In genomic region chr1:39196676-39197375, GRCm38 (mm10) we compare ENCODE assay signal across 8 mouse cellular contexts. TPM values are rescaled to one million over a fixed set of nuclear protein-coding genes. Genes with fewer than 3 reads are reported as not detected.
A peak's percentile ranks its signal among the peaks of the same experiment; 100 is the strongest.
DNase-seq lines count a peak whose midpoint lies in the region; ATAC-seq lines count a peak whose summit lies in the region.
"Had no signal": no experiment of that assay in that cellular context is flagged by ENCODE, and none has a peak within 500 bp of the region (broad histone marks: within the 10 kb centered on the region; RNA-seq: fewer than 3 reads in every experiment).

No protein-coding gene starts in this region.

- DNase-seq in midbrain, embryonic 14.5 days, result peak; percentile 43
- no peak for DNase-seq in midbrain, embryonic 10.5 days (ENCODE audit: low spot score)
- DNase-seq in ZHBTc4 (ENCODE audit: low read depth, low spot score), result peak; percentile 62
- DNase-seq in intestine, embryonic 14.5 days (ENCODE audit: low spot score), result no peak
- no peak for DNase-seq in spleen, adult 18-20 months
- no peak for DNase-seq in right cerebral cortex, postnatal 10 days (ENCODE audit: low spot score in 2 of 2)

- no peak overlapping the region for H3K27ac ChIP-seq in midbrain, embryonic 14.5 days (replicated peaks; ENCODE audit: low read depth, low read length)
- no peak overlapping the region for H3K27ac ChIP-seq in midbrain, embryonic 10.5 days (replicated peaks)
- H3K27ac ChIP-seq in intestine, embryonic 14.5 days (ENCODE audit: low read depth), result no peak overlapping the region
- H3K27ac ChIP-seq in stomach, embryonic 16.5 days (ENCODE audit: low read length), result peak overlapping the region; percentile 63
- H3K27ac ChIP-seq: liver, embryonic 15.5 days had no signal

- ATAC-seq in midbrain, embryonic 14.5 days (ENCODE audit: low FRiP score, low TSS enrichment), result no peak
- ATAC-seq in intestine, embryonic 14.5 days (replicated peaks; ENCODE audit: low FRiP score, low TSS enrichment, low read depth), result peak; percentile 40; the same call in 1 of the 2 replicates
- ATAC-seq in stomach, embryonic 16.5 days (ENCODE audit: insufficient read depth, low FRiP score), result peak; percentile 78

- H3K4me2 ChIP-seq in midbrain, embryonic 14.5 days (ENCODE audit: low read length), result no peak overlapping the region
- H3K4me2 ChIP-seq in intestine, embryonic 14.5 days (ENCODE audit: low read length), result no peak overlapping the region
- no peak overlapping the region for H3K4me2 ChIP-seq in stomach, embryonic 16.5 days (ENCODE audit: low read depth, low read length)
- H3K4me2 ChIP-seq: liver, embryonic 15.5 days had no signal

- H3K27me3 ChIP-seq in midbrain, embryonic 14.5 days (ENCODE audit: control insufficient read depth, insufficient read depth, low read length), result peaks cover 50% of the 10 kb centered on the region
- H3K27me3 ChIP-seq in midbrain, embryonic 10.5 days (ENCODE audit: low read depth, poor library complexity, severe bottlenecking), result peaks cover 60% of the 10 kb centered on the region
- H3K27me3 ChIP-seq in intestine, embryonic 14.5 days (replicated peaks; ENCODE audit: control insufficient read depth, insufficient read depth, low read length), result peaks cover 44% of the 10 kb centered on the region
- peaks cover 11% of the 10 kb centered on the region for H3K27me3 ChIP-seq in stomach, embryonic 16.5 days (ENCODE audit: control insufficient read depth, insufficient read depth, low read length)

- H3K9ac ChIP-seq in midbrain, embryonic 14.5 days (replicated peaks; ENCODE audit: low read length), result no peak overlapping the region
- H3K9ac ChIP-seq in intestine, embryonic 14.5 days (ENCODE audit: low read length), result no peak overlapping the region
- no peak overlapping the region for H3K9ac ChIP-seq in stomach, embryonic 16.5 days (ENCODE audit: low read length)
- H3K9ac ChIP-seq: liver, embryonic 15.5 days had no signal

- WGBS in midbrain, embryonic 14.5 days, result 58% methylated on average over 12 of the region's 12 CpGs
- 69% methylated on average over 12 of the region's 12 CpGs for WGBS in midbrain, embryonic 10.5 days
- 49% methylated on average over 12 of the region's 12 CpGs for WGBS in intestine, embryonic 14.5 days
- 36% methylated on average over 12 of the region's 12 CpGs for WGBS in stomach, embryonic 16.5 days

- no peak overlapping the region for H3K4me3 ChIP-seq in midbrain, embryonic 14.5 days (replicated peaks; ENCODE audit: low read depth, low read length)
- H3K4me3 ChIP-seq in midbrain, embryonic 10.5 days, result no peak overlapping the region
- no peak overlapping the region for H3K4me3 ChIP-seq in intestine, embryonic 14.5 days (ENCODE audit: low read depth, low read length)
- H3K4me3 ChIP-seq in stomach, embryonic 16.5 days (replicated peaks; ENCODE audit: low read length), result no peak overlapping the region
- H3K4me3 ChIP-seq: liver, embryonic 15.5 days had no signal

- no peaks in the 10 kb centered on the region for H3K36me3 ChIP-seq in midbrain, embryonic 14.5 days (ENCODE audit: control insufficient read depth, insufficient read depth, low read length)
- H3K36me3 ChIP-seq in midbrain, embryonic 10.5 days, result no peaks in the 10 kb centered on the region
- H3K36me3 ChIP-seq in intestine, embryonic 14.5 days (ENCODE audit: control insufficient read depth, insufficient read depth, low read length), result no peaks in the 10 kb centered on the region
- H3K36me3 ChIP-seq in stomach, embryonic 16.5 days (ENCODE audit: control insufficient read depth, insufficient read depth, low read length), result no peaks in the 10 kb centered on the region
- H3K36me3 ChIP-seq: liver, embryonic 15.5 days had no signal

- 0 out of 2 replicates have a peak, but pooled peaks cover 15% of the 10 kb centered on the region for H3K4me1 ChIP-seq in midbrain, embryonic 14.5 days (ENCODE audit: control insufficient read depth, insufficient read depth, low read length)
- peaks cover 25% of the 10 kb centered on the region for H3K4me1 ChIP-seq in midbrain, embryonic 10.5 days
- H3K4me1 ChIP-seq in intestine, embryonic 14.5 days (replicated peaks; ENCODE audit: control insufficient read depth, insufficient read depth, low read length), result peaks cover 5% of the 10 kb centered on the region; the same call in 1 of the 2 replicates
- H3K4me1 ChIP-seq in stomach, embryonic 16.5 days (ENCODE audit: control insufficient read depth, insufficient read depth, low read length), result peaks cover 18% of the 10 kb centered on the region

- no peaks in the 10 kb centered on the region for H3K9me3 ChIP-seq in midbrain, embryonic 14.5 days (ENCODE audit: control insufficient read depth, low read length)
- no peaks in the 10 kb centered on the region for H3K9me3 ChIP-seq in midbrain, embryonic 10.5 days (replicated peaks)
- H3K9me3 ChIP-seq in intestine, embryonic 14.5 days (ENCODE audit: control insufficient read depth, low read length), result no peaks in the 10 kb centered on the region
- no peaks in the 10 kb centered on the region for H3K9me3 ChIP-seq in stomach, embryonic 16.5 days (replicated peaks; ENCODE audit: control insufficient read depth, low read length)
- H3K9me3 ChIP-seq: liver, embryonic 15.5 days had no signal

RNA-seq across cellular contexts. Expression of gene Npas2, which starts 3.3 kb away (rescaled TPM):
- polyA plus RNA-seq in midbrain, embryonic 14.5 days (2014; fragmentation: Nextera tagmentation; extraction: Ambion mirVana), result 0.33 and 0.42 TPM in 2 replicates
- polyA plus RNA-seq in midbrain, embryonic 10.5 days (2016; fragmentation: Nextera tagmentation; extraction: Ambion mirVana), result 0.05 TPM in 2 replicates
- polyA plus RNA-seq in intestine, embryonic 14.5 days (2014; fragmentation: Nextera tagmentation; extraction: Ambion mirVana), result 0.27 and 0.28 TPM in 2 replicates
- 1.8 and 2.7 TPM in 2 replicates for polyA plus RNA-seq in stomach, embryonic 16.5 days (2015; fragmentation: Nextera tagmentation; extraction: Ambion mirVana)

Comparison
In these comparisons a context has a peak if more than half of its experiments do, and no peak if none do; other contexts are left out.
1. DNase-seq: peak in midbrain, embryonic 14.5 days (single experiment) and ZHBTc4 (single experiment); none in midbrain, embryonic 10.5 days (single experiment), intestine, embryonic 14.5 days (single experiment), spleen, adult 18-20 months (0 of 2) and right cerebral cortex, postnatal 10 days (0 of 2).